Mouse (Mus musculus): ENCODE results near the gene Specc1. TPM values are rescaled to one million over a fixed set of nuclear protein-coding genes. Genes with fewer than 3 reads are reported as not detected.

Gene Specc1
- polyA plus RNA-seq, 1 experiment from 2014 or later = 26.3 TPM

- DNase-seq (ENCODE audit: low spot score) = peak; percentile 100
- 7% methylated on average over 32 of the region's 42 CpGs for WGBS
- H3K27ac ChIP-seq (ENCODE audit: low read depth, low read length) = peak overlapping the region; percentile 90
- H3K9ac ChIP-seq (ENCODE audit: low read depth, low read length) = peak overlapping the region; percentile 76
- no peaks in the 10 kb centered on the region for H3K27me3 ChIP-seq (ENCODE audit: control insufficient read depth, insufficient read depth, low read length)
- ATAC-seq (ENCODE audit: low FRiP score) = peak; percentile 99
- peak overlapping the region; percentile 67 for H3K4me3 ChIP-seq (ENCODE audit: low read depth, low read length)
- no peaks in the 10 kb centered on the region for H3K36me3 ChIP-seq (ENCODE audit: control insufficient read depth, insufficient read depth, low read length)
- H3K4me1 ChIP-seq (replicated peaks; ENCODE audit: control insufficient read depth, insufficient read depth, low read length) = no peaks in the 10 kb centered on the region
- H3K9me3 ChIP-seq (ENCODE audit: control insufficient read depth, low read length) = no peaks in the 10 kb centered on the region
- peak overlapping the region; percentile 65 for H3K4me2 ChIP-seq (replicated peaks; ENCODE audit: low read depth, low read length)
These were observed 120.0 kb downstream of the Specc1 start for GRCm38 (mm10) chr11:62076345-62077156.

- no peak; the same call in 1 of the 2 replicates for ATAC-seq (ENCODE audit: low FRiP score)
- H3K27ac ChIP-seq (ENCODE audit: low read depth, low read length) = peak overlapping the region; percentile 90
- H3K4me3 ChIP-seq (ENCODE audit: low read depth, low read length) = peak overlapping the region; percentile 67
- DNase-seq (ENCODE audit: low spot score) = peak; percentile 64
- no peaks in the 10 kb centered on the region for H3K9me3 ChIP-seq (ENCODE audit: control insufficient read depth, low read length)
- WGBS = 2% methylated on average over 45 of the region's 51 CpGs
- H3K4me1 ChIP-seq (replicated peaks; ENCODE audit: control insufficient read depth, insufficient read depth, low read length) = no peaks in the 10 kb centered on the region
- no peaks in the 10 kb centered on the region for H3K27me3 ChIP-seq (ENCODE audit: control insufficient read depth, insufficient read depth, low read length)
- no peaks in the 10 kb centered on the region for H3K36me3 ChIP-seq (ENCODE audit: control insufficient read depth, insufficient read depth, low read length)
- H3K9ac ChIP-seq (ENCODE audit: low read depth, low read length) = peak overlapping the region; percentile 76
- peak overlapping the region; percentile 65 for H3K4me2 ChIP-seq (replicated peaks; ENCODE audit: low read depth, low read length)
These were observed 120.7 kb downstream of the Specc1 start for GRCm38 (mm10) chr11:62077157-62077865.

GRCm38 (mm10) chr11:62078371-62078770 is 121.8 kb downstream of the Specc1 start:
- no peak overlapping the region for H3K9ac ChIP-seq (ENCODE audit: low read depth, low read length)
- no peak for ATAC-seq (ENCODE audit: low FRiP score)
- no peak overlapping the region; the same call in 1 of the 2 replicates for H3K4me2 ChIP-seq (replicated peaks; ENCODE audit: low read depth, low read length)
- no peaks in the 10 kb centered on the region for H3K36me3 ChIP-seq (ENCODE audit: control insufficient read depth, insufficient read depth, low read length)
- no peaks in the 10 kb centered on the region for H3K4me1 ChIP-seq (replicated peaks; ENCODE audit: control insufficient read depth, insufficient read depth, low read length)
- no peaks in the 10 kb centered on the region for H3K27me3 ChIP-seq (ENCODE audit: control insufficient read depth, insufficient read depth, low read length)
- DNase-seq (ENCODE audit: low spot score) = no peak
- H3K4me3 ChIP-seq (ENCODE audit: low read depth, low read length) = no peak overlapping the region; the same call in 1 of the 2 replicates
- no peak overlapping the region for H3K27ac ChIP-seq (ENCODE audit: low read depth, low read length)
- no peaks in the 10 kb centered on the region for H3K9me3 ChIP-seq (ENCODE audit: control insufficient read depth, low read length)
- 94% methylated on average over 10 of the region's 10 CpGs for WGBS

GRCm38 (mm10) chr11:62079100-62079857 is 122.7 kb downstream of the Specc1 start:
- 93% methylated on average over 8 of the region's 8 CpGs for WGBS
- no peak for ATAC-seq (ENCODE audit: low FRiP score)
- no peak for DNase-seq (ENCODE audit: low spot score)

GRCm38 (mm10) chr11:62080476-62080875 is 123.9 kb downstream of the Specc1 start:
- Histone ChIP-seq H3K27me3 (ENCODE audit: control insufficient read depth, insufficient read depth, low read length) (no peaks in the 10 kb centered on the region), H3K36me3 (ENCODE audit: control insufficient read depth, insufficient read depth, low read length) (no peaks in the 10 kb centered on the region), H3K4me2 (replicated peaks; ENCODE audit: low read depth, low read length) (no peak overlapping the region), H3K9ac (ENCODE audit: low read depth, low read length) (no peak overlapping the region), H3K4me3 (ENCODE audit: low read depth, low read length) (no peak overlapping the region), H3K27ac (ENCODE audit: low read depth, low read length) (no peak overlapping the region), H3K9me3 (ENCODE audit: control insufficient read depth, low read length) (no peaks in the 10 kb centered on the region), H3K4me1 (replicated peaks; ENCODE audit: control insufficient read depth, insufficient read depth, low read length) (no peaks in the 10 kb centered on the region)
- DNase-seq (ENCODE audit: low spot score) (no peak), ATAC-seq (ENCODE audit: low FRiP score) (no peak)
- WGBS = 81% methylated on average over 2 of the region's 2 CpGs

More at GRCm38 (mm10) chr11:62079100-62079857, 122.7 kb downstream of the Specc1 start:
- Histone ChIP-seq H3K27me3 (ENCODE audit: control insufficient read depth, insufficient read depth, low read length) (no peaks in the 10 kb centered on the region), H3K4me2 (replicated peaks; ENCODE audit: low read depth, low read length) (no peak overlapping the region), H3K9me3 (ENCODE audit: control insufficient read depth, low read length) (no peaks in the 10 kb centered on the region), H3K4me1 (replicated peaks; ENCODE audit: control insufficient read depth, insufficient read depth, low read length) (no peaks in the 10 kb centered on the region), H3K27ac (ENCODE audit: low read depth, low read length) (no peak overlapping the region), H3K36me3 (ENCODE audit: control insufficient read depth, insufficient read depth, low read length) (no peaks in the 10 kb centered on the region), H3K9ac (ENCODE audit: low read depth, low read length) (no peak overlapping the region), H3K4me3 (ENCODE audit: low read depth, low read length) (no peak overlapping the region)

GRCm38 (mm10) chr11:62086648-62087047 is 130.1 kb downstream of the Specc1 start:
- DNase-seq (ENCODE audit: low spot score) = no peak
- H3K27ac ChIP-seq (ENCODE audit: low read depth, low read length) = no peak overlapping the region
- no peaks in the 10 kb centered on the region for H3K27me3 ChIP-seq (ENCODE audit: control insufficient read depth, insufficient read depth, low read length)
- WGBS = 86% methylated on average over 2 of the region's 2 CpGs
- H3K36me3 ChIP-seq (ENCODE audit: control insufficient read depth, insufficient read depth, low read length) = no peaks in the 10 kb centered on the region
- no peak overlapping the region for H3K4me2 ChIP-seq (replicated peaks; ENCODE audit: low read depth, low read length)
- H3K4me1 ChIP-seq (replicated peaks; ENCODE audit: control insufficient read depth, insufficient read depth, low read length) = no peaks in the 10 kb centered on the region
- no peaks in the 10 kb centered on the region for H3K9me3 ChIP-seq (ENCODE audit: control insufficient read depth, low read length)
- no peak for ATAC-seq (ENCODE audit: low FRiP score)
- no peak overlapping the region for H3K9ac ChIP-seq (ENCODE audit: low read depth, low read length)
- no peak overlapping the region for H3K4me3 ChIP-seq (ENCODE audit: low read depth, low read length)

GRCm38 (mm10) chr11:62087051-62087450 is 130.5 kb downstream of the Specc1 start:
- Histone ChIP-seq H3K4me1 (replicated peaks; ENCODE audit: control insufficient read depth, insufficient read depth, low read length) (no peaks in the 10 kb centered on the region), H3K27me3 (ENCODE audit: control insufficient read depth, insufficient read depth, low read length) (no peaks in the 10 kb centered on the region), H3K4me3 (ENCODE audit: low read depth, low read length) (no peak overlapping the region), H3K36me3 (ENCODE audit: control insufficient read depth, insufficient read depth, low read length) (no peaks in the 10 kb centered on the region), H3K4me2 (replicated peaks; ENCODE audit: low read depth, low read length) (no peak overlapping the region), H3K27ac (ENCODE audit: low read depth, low read length) (no peak overlapping the region), H3K9me3 (ENCODE audit: control insufficient read depth, low read length) (no peaks in the 10 kb centered on the region), H3K9ac (ENCODE audit: low read depth, low read length) (no peak overlapping the region)
- DNase-seq (ENCODE audit: low spot score) = no peak
- no peak for ATAC-seq (ENCODE audit: low FRiP score)
- 87% methylated on average over 1 of the region's 1 CpGs for WGBS

- WGBS = 82% methylated on average over 3 of the region's 3 CpGs
- H3K27me3 ChIP-seq (ENCODE audit: control insufficient read depth, insufficient read depth, low read length) = no peaks in the 10 kb centered on the region
- no peaks in the 10 kb centered on the region for H3K36me3 ChIP-seq (ENCODE audit: control insufficient read depth, insufficient read depth, low read length)
- DNase-seq (ENCODE audit: low spot score) (no peak), ATAC-seq (ENCODE audit: low FRiP score) (no peak)
- no peak overlapping the region for H3K4me3 ChIP-seq (ENCODE audit: low read depth, low read length)
- H3K4me1 ChIP-seq (replicated peaks; ENCODE audit: control insufficient read depth, insufficient read depth, low read length) = no peaks in the 10 kb centered on the region
- H3K9ac ChIP-seq (ENCODE audit: low read depth, low read length) = no peak overlapping the region
- no peaks in the 10 kb centered on the region for H3K9me3 ChIP-seq (ENCODE audit: control insufficient read depth, low read length)
- no peak overlapping the region for H3K4me2 ChIP-seq (replicated peaks; ENCODE audit: low read depth, low read length)
- no peak overlapping the region for H3K27ac ChIP-seq (ENCODE audit: low read depth, low read length)
These were observed 132.1 kb downstream of the Specc1 start for GRCm38 (mm10) chr11:62088651-62089050.

Data from hindbrain, embryonic 11.5 days (tissue).